Mouse (Mus musculus) heart, postnatal 4 days (tissue): ENCODE measurements around the gene Sdhaf1. TPM values are rescaled to one million over a fixed set of nuclear protein-coding genes. Genes with fewer than 3 reads are reported as not detected.
A peak's percentile ranks its signal among the peaks of the same experiment; 100 is the strongest.

Experiments
- DNase-seq: peaks from one replicate; pipeline ENCODE4 v3.0.0; 2021
- total RNA-seq, 2 experiments: library from RNA; stranded (reverse); gene quantifications; 2 replicates each; pipeline ENCODE4 v1.2.3; 2021

The Sdhaf1 gene
- 10 to 100 TPM; 15.5 to 16.6 TPM for total RNA-seq

DNA sequence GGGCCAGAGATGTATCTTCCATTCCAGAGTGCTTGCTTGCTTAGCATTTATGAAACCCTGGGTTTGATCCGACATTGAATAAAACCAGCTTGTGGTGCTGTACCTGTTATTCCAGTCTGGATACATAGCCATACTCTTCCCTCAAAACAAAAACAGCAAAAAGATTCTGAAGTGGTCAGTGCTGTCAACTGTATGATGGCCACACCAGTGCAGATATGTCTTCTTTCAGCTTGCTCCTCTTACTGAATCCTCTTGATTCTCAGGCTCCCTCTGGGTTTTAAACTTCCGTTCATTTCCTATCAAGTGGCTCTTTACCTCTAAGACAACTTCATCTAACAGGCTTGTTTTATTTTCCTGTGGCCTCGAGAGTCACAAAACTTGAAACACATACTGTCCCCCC, at the start of gene Sdhaf1:
Gene Sdhaf1 (minus strand): TSS at position 101 of the 400 bp plus-strand sequence.
- no peak for DNase-seq

DNA sequence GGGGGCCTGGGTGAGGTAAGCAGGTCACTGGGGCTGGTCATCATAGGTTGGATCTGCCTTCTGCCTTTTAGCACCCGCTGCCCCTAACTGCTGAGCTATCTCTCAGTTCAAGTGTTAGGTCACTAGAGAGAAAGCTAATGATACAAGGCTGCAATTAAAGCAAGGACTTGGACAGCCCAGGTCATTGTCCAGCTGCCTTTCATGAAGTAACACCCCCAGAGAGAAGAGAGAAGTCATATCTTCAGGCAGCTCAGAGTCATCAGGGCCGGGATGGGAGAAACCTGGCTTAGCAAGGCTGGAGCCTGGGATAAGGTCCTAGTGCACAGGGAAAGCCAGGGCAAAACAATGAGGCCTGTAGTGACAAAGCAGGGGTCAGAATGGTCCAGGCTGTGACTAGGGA, 43.8 kb upstream of the Sdhaf1 start:
- no peak for DNase-seq

DNA sequence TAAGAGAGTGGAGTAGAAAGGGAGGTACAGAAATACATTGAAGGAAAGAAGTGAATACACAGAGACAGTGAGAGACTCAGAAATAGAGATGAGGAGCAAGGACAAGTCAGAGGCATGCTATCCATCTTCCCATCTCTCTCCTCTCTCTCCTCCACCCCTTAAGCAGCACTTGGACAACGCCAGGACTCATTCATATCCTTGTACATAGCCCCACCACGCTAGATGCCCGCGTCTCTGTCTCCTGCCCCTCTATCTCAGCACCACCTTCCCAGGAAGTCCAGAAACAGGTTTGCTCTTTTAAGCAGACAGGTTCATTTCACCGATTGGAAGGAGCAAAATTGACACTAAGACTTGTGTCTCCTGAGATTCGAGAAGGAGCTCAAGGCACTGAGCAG, 39.6 kb upstream of the Sdhaf1 start:
- no peak for DNase-seq

DNA sequence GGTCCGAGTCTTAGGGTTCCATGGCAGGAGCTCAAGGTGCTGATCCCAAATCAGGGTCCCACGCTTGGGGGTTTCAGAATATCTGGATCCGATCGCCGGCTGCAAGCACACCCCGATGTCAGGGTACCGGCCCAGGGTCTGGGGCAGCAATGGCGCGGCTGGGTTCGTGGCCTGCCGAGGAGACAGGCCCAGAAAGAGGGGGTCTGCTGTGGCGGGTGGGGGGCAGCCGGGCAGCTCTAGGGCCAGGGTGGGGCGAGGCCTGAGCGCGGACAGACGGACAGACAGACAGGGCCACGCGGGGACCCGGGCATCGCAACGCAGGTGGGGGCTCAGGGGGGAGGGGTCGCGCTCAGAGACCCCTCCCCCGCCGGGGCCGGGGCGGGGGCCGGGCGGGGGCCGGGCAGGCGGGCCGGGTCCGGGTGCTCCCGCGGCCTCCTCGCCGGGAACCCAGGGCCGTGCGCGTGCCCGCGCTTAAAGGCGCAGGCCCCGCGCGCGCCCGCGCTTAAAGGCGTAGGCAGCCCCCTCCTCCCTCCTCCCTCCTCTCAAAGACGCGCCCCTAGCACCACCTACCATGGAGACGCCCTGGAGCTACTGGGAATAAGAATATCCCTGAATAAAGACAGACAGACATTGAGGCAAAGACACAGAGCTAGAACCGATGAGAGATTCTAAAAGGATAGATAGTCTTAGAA, 39.1 kb upstream of the Sdhaf1 start, which contains the start of gene Lrfn3:
Gene Lrfn3 (minus strand): TSS at position 121 of the 692 bp plus-strand sequence.
- peak; percentile 20 for DNase-seq

DNA sequence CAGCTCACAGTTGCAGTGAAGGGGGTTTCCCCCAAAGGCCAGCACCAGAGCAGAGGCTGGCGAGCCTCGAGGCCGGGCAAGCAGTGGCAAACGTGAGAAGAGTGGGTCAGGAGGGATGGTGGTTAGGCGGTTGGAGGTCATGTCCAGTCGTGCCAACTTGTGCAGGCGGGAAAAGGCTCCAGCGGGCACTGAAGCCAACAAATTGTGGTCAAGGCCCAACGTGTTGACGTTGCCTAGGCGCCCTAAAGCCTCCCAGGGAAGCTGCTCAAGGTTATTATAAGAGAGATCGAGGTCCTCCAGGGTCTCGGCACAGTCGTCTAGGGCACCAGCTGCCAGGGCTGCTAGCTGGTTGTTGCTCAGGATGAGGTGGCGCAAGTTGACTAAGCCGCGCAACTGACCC, 36.3 kb upstream of the Sdhaf1 start:
- no peak for DNase-seq

DNA sequence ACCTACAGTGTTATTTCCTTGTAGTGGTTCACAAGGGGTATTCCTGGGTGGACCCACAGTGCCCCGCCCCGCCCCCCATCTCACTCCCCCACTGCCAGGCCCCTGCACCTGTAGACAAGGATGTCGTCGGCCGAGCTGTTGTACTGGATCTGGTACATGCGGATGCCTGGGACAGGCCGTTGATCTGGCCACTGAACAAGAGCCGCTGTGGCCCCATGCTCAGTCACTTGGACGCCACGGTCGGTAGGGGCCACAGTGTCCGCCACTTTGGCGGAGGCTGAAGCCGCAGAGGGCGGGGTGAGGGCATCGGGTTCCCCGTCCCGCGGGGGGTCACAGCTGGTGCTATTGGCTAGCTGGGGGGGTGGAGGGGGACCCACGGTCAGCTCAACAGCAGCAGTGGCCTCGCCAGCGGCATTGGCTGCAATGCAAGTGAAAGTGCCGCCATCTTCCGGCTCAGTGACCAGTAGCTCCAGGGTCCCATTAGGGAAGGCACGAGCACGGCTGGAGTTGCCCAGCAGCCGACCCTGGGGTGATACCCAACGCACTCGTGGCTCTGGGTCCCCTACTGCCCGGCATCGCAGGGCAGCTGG, 35.7 kb upstream of the Sdhaf1 start:
- no peak for DNase-seq

DNA sequence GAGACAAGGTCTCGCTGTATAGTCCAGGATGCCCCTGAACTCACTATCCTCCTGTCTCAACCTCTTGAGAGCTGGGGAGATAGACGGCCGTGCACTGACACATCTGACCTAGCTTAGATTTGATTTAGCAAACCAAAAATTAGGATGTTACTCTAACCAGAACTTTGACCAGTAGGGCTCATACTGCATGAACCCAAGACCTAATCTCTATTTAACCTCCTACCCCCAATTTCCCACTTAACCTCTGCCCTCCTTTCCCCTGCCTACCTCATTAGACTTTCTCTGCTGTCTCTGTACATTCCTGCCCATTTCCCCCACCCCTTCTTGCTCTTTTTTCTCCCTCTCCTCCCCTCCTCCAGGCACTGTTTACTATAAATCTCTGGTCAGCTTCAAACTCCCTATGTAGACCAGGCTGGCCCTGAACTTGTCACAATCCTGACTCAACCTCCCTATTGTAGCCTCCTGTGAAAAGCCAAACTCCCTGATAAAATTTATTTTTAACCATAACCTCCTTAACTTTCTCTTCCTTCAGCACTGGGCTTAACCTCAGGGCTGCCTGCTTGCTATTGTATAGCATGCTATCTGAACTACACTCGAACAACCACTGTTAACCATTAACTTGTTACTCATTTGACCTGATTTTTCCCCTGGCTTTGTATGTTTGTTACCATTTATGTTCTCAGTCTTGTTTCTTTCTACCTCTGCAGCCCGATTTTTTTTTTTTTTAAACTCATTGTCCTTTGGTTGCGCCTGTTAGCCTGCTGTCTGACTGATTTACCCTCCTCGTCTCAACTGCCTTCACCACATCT, 34.9 kb upstream of the Sdhaf1 start:
- no peak for DNase-seq

DNA sequence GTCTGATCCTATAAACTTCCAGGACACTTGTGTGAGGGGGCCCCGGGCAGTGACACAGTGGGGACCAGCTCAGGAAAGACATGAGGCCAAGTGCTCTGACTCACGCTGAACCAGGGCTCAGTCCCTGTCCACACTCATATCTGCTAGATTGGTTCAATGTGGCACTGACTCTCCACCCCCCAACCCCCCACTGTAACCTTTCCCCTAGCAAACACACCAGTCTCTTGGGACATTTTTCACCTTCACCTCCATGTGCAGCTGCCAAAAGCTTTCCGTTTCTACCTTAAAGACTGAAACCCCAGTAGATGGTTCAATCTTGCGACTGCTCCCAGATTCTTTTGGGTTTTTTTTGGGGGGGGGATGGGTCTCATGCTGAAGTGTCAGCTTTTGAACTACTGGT, 30.4 kb upstream of the Sdhaf1 start:
- no peak for DNase-seq

DNA sequence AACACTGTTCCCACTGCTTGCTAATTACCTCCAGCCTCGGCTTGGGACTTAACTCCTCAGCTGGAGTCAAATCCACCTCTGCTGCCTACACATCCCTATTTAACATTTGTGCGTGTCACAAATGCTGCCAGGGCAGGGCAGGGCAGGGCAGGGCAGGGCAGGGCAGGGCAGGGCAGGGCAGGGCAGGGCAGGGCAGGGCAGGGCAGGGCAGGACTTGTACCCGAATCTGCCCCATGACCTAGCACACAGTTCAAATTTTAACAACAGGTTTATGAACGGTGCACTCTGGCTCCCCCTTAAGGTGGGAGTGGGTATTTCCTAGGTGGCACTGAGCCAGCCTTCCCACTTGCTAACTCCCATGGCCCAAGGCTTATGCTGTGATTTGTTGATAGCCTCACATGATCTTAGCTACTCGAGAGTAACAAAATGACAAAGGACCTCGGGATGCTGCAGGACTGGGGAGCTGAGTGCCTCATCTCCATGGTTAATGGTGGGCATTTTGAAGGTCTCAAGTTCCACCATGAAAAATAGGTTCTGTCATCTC, 29.7 kb upstream of the Sdhaf1 start:
- DNase-seq: peak; percentile 81

DNA sequence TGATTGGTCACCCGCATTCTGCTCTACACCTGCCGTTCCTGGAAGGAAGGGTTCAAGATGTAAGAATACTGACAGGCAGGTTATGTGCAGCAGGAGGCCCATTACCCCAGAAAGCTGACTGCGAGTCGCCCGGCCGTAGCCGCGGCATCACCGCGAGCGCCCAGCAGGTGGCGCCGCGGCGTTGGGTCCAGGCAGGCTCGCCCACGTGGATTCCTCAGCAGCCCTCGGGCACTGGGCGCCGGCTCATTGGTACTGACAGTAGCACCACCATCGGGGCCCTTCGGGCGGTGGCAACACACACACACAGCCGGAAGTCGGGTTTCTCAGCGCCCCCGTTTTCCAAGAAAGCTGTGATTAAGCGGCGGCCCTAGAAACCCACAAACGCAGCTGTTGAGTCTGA, 24.1 kb upstream of the Sdhaf1 start:
- DNase-seq: peak; percentile 65

DNA sequence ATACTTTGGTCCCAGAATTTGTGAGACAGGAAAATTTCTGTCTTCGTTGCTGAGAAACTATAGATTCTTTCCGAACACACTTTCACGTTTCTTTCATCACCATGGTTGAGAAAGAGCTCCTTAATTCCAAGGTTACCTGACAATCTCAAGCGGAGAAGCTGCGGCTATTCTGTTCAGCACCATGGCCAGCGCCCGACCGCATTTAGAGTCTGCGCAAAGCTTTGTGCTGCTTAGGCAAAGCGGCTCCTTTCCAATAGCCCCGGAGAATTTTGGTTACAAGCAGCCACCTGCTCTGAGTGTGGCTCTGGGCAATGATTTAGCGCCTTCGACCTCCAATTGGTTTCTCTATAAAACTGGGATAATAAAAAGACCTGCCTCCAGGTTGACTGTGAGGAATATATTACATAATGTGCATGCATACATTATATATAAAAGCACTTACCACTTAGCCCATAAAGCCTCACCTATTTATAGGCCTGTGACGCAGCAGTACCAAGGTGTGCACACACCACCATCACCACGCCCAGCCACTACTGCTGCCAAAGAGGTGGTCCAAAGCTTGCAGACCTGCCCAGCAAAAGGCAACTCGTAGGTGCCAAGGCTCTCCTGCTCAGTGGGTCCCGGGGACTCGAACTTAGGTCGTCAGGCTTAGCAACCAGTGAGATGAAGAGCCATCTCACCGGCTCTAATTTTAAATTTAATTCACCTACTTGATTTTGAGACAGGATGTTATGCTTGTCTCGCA, 23.1 kb upstream of the Sdhaf1 start:
- peak; percentile 80 for DNase-seq

DNA sequence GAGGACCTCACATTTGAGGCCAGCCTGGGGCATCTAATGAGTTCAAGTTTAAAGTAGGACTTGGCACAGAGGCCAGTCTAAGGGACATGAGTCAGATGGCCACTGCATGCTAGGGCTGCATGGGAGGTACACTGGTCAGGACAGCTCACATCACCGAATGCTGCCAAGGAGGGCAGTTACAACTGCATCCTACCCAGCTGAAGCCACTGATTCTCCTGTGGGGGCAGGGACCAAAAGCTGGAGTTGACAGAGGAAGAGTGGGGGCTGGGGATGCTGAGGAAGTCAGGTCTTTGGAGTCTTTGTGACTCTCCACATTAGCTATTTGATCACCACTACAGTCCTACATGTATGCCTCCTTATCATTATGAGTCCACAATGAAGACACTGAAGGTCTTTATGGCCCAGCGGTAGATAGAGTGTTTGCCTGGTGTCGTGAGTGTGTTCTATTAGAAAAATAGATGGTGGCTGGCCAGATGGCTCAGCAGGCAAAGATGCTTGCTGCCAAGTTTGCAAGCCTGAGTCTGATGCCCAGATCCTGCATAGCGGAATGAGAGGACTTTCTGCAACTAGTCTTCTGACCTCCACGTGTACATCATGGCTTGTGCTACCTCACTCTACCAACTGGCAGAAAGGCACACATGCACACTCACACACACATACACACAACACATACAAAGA, 15.9 kb upstream of the Sdhaf1 start:
- DNase-seq: no peak

DNA sequence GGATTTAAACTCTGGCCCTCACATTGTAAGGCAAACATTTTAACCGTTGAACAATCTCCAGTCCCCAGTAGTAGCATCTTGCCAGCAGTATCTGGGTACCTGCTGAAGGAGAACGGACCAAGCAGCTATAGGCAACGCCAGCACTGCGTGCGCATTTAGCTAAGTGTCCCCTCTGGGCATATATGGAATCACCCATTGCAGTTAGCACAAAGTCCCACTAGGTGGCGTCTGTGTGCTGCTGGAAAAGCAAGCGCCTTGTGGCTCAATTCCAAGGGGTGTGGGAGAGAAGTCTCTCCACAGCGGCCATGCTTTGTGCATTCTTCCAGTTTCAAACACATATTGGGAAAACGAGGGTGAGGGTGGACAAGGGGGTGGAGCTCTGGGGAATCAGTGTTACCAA, 12.7 kb upstream of the Sdhaf1 start:
- DNase-seq: peak; percentile 92

DNA sequence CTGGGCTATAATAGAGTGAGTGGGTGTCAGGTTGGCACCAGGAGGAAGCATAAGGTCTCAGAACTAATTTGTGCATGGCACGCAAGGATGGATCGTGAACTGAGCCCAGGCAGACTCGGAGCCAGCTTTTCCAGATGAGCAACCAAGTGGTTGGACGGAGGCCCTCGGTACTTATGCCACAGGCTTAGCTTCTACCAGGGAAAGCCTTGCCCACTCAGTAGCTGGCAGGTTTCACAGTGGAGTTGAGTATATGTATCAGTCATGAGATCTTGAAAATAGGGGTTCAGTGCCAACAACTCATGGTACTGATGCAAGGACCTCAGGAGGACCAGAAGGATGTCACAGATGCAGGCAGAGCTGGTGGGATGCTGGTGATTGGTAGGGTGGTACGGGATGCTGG, 12.0 kb upstream of the Sdhaf1 start:
- DNase-seq: no peak

DNA sequence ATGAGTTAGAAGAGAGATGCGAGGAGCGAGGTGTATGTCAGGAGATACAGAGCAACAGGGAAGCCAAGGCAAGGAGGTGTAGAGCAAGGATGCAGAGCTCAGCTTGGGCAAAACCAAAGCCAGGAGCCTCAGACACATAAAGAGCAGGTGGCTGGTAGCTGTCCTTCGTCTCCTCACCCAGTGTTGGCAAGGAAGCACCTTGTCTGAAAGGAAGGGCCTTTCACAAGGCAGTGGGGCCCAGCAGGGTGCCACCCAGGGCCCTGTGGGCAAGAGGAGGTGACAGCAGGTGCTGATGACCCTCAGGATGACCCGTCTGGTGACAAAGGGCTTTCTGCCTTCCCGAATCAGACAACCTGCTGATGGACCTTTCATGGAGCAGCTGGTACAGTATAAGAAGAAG, 10.9 kb upstream of the Sdhaf1 start:
- DNase-seq: no peak

DNA sequence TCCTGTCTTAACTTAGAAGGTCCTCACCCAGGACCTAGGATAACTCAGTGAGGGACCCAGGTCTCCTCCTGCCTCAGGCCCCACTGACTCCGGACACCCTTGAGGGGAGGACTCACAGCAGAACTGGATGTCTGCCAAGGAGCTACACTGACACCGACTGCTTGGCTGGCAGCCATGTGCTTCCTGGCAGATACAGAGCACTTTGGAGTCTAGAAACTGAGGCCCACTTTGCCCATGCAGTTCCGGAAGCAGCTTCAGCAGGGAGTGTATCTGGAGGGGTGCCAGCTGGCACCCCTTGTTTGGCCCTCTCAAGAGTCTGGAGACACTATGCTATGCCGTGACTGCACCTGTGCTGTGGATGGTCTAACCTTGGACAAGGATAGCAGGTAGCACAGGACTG, 9.7 kb upstream of the Sdhaf1 start:
- peak; percentile 85 for DNase-seq

DNA sequence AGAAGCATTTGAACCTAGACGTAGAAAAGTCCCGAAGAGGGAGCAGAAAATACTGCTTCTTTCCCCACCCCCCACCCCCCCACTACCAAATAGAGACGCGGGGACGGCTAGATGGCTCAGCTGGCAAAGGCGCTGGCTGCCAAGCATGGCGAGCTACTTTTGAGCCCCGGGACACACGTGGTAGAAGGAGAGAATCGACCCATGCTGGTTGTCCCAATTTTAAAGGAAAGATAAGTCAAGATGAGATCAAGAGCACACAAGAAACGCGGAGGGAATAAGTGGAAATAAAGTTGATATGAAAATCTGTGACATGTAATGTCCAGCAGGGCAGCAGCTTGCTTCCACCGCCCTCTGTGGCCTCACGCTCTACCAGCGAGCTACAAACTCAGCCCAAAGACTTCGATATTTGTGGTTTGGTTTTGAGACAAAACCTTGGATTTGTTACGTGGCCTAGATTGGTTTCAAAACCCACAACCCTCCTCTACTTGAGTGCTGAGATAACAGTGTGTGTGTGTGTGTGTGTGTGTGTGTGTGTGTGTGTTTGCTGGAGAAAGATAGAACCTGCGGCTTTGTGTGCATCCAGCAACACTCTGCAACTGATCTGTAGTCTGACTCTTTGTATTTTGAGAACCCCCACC, 9.0 kb upstream of the Sdhaf1 start:
- DNase-seq: no peak

DNA sequence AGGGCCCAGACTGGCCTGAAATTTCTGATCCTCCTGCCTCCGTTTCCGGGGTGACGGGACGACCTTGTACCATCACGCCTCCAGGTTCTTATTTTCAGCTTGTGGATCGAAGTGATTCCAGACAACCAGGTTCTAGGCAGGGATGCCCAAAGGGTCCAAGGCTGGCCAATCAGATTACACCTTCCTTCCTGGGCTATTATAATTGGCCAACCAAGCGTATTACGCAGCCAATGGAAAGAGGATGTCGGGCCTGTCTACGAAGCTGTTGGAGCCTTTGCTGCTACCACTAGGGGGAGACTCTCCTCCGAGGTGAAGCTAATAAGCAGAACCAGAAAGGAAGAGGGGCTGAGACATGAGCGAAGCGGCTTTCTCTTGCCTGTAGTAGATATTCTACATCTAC, 8.2 kb upstream of the Sdhaf1 start:
- peak; percentile 82 for DNase-seq

DNA sequence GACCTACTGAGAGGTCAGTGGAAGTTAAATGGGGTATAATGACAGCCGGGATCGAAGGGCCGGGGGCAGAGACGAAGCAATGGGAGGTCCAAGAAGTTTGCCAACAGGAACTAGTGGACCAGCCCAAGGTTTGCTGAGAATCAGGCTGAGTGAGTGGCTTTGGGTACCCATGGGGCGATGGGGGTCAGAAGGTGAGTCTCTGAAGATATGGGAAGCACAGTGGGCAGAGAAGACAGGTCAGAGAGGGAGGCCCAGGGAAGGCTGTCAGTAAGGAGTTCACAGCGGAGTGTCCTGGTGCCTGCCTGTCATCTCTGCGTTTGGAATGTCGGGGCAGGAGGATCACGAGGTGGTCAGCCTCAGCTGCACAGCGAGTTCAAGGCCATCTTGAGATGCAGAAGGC, 4.7 kb upstream of the Sdhaf1 start:
- DNase-seq: no peak

DNA sequence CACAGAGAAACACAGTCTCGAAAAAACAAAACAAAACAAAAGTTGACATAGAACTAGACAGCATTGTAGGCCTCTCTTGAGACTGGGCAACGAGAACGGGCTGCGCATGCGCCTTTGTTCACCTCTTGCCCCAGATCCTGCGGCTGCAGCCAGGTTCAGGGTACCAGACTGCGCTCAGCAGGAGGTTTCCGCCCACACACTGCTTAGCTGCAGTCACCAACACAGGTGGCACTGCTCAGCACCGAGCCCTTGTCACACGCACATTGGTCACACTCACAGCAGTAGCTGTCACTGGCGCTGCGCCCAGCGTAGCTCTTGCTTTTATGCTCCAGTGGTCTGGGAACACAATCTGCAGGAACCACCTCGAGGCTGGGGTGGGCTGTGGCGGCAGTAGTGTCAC, 3.4 kb upstream of the Sdhaf1 start:
- DNase-seq: peak; percentile 49

DNA sequence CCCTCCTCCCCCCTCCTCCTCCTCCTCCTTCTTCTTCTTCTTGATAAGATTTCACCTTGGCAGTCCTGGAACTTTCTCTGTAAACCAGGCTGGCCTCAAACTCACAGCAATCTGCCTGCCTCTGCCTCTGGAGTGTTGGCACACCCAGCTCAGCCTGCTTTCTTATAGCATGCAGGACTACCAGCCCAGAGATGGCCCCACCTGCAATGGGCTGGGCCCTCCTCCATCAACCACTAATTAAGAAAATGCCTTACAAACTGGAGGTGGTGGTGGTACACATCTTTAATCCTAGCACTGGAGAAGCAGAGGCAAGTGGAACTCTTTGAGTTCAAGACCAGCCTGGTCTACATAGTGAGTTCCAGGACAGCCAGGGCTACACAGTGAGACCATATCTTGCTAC, 2.7 kb upstream of the Sdhaf1 start:
- no peak for DNase-seq

DNA sequence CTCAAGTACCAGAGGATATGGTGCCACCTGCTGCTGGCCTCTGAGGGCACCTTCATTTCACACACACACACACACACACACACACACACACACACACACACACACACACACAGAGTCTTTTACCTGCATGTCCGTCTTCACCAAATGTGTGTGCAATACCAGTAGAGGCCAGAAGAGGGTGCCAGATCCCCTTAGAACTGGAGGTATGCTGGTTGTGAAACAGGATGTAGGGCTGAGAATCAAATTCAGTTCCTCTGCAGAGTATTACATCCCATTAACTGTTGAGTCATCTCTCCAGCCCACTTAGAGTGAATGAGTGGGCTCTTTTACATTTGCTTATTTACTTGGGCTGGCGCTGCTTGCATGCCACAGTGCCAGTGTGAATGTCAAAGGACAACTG, 1.7 kb upstream of the Sdhaf1 start:
- DNase-seq: peak; percentile 59
